Mouse (Mus musculus) ovary, postnatal 10 days (tissue): ENCODE measurements around the gene Gm40193.
A peak's percentile ranks its signal among the peaks of the same experiment; 100 is the strongest.
"Not testable (repeated sequence)": the region's sequence is repeated elsewhere in the genome, so short reads cannot be mapped to it uniquely, and the experiment has no call there.

ENCODE experiments used
- DNase-seq: peaks from one replicate; pipeline ENCODE4 v3.0.0; 2022; ENCODE audit warnings: low spot score

The Gm40193 gene

DNA sequence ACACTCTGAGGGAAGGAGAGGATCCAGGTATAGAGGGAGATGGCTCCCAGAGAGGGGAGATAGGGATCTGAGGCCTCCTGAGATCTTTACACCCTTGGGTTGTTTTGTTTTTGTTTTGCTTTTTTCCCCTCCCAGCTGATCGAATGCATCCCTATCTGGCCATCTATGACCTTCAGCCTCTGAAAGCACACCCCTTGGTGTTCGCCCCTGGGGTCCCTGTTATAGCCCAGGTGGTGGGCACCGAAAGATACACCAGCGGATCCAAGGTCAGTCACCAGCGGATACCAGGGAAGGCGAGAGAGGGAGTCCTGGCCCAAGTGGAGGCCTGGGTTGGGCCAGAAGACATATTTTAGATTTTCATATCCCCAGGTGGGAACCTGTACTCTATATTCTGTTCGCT lies 8.2 kb upstream of the Gm40193 start:
- DNase-seq, result no peak

DNA sequence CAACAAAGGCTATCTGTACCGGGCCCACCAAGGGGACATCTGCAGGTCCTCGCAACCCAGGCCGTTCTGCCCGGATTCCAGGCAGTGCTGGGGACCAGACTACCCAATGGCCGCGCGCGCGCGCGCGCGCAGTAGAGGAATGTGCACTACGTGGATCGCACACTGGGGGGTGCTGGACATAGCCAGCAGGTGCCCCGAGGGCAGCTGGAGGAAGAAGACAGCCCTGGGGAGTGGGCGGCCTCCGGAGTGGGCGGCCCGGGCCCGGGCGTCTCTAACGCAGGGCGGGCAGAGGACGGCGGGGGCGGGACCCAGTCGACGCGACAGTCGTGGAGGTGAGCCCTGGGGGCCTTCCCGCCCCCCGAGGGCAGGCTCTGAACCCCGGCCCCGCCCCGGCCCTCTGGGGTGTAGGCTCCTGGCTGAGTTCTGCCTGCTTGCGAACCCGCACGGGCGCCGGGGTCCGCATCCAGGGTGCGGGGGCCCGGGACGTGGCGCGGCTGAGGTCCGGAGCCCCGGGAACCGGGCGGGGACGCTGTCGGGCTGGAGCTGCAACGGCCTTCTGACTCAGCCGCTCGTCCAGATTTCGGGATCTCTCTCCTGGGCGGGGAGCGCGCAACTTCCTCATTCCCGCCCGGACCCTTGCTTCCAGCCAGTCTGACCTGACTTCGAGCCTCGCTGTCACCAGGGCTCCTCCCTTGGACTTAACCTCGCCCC lies 7.3 kb upstream of the Gm40193 start, which contains the start of gene Pld2:
Gene Pld2 (plus strand): TSS at position 188 of the 711 bp plus-strand sequence.
- peak; percentile 74 for DNase-seq

DNA sequence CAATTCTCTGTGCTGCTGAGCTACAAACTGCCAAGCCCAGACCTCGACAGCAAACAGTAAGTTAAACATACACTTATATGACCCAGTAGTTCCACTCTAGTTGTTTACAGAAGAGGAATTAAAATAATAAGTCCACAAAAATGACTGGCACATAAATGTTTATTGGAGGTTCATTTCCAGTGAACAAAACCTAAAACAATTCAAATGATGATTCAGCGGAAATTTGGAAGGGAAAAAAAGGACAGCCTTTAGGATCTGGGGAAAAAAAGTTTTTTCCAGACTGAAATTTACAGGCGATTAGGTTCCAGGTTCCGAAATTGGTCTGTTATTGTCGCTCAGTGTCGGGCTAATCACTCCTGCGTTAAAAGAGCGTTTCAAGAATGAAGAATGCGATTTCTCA lies 6.7 kb upstream of the Gm40193 start:
- no peak for DNase-seq

DNA sequence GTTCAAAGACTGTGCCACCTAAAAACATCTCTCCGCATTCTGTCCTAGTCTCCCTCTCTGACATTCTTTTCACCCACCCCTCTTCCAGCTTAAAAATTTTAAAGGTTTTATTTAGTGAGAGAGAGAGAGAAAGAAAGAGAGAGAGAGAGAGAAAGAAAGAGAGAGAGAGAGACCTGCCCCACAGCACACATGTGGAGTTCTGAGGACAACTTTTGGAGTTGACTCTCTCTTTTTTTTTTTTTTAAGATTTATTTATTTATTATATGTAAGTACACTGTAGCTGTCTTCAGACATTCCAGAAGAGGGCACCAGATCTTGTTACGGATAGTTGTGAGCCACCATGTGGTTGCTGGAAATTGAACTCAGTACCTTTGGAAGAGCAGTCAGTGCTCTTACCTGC lies 1.7 kb downstream of the Gm40193 start:
- DNase-seq, result not testable (repeated sequence)

DNA sequence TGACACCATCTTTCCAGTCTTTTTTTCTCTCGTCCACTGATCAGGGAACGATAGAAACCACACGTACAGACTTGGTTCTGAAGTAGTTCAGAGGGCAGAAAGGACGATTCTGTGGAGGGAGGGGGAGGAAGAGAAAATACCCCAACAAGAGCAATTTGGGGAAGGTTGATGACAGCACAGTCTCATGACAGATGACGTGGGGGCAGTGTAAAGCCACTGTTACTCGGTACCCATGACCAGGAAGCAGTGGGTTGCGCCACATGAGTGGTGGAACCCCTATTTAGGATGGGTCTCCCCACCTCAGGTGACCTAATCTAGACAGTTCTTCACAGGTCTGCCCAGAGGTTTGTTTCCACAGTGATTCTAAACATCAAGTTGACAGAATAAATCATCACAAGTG lies 4.1 kb downstream of the Gm40193 start:
- DNase-seq, result no peak

DNA sequence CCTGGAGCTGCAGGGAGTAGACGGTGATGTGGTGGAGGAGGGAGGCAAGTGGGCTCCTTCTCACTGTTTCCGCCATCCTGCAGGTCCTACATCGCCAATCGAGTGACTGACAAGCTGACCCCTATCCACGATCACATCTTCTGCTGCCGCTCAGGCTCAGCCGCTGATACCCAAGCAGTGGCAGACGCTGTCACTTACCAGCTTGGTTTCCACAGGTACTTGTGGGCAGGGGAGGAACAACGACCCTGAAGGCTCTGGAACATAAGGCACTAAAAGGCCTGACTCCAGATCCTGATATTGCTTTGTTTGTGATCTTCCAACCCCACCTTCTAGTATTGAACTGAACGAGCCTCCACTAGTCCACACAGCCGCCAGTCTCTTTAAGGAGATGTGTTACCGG lies 6.5 kb downstream of the Gm40193 start:
- no peak for DNase-seq

DNA sequence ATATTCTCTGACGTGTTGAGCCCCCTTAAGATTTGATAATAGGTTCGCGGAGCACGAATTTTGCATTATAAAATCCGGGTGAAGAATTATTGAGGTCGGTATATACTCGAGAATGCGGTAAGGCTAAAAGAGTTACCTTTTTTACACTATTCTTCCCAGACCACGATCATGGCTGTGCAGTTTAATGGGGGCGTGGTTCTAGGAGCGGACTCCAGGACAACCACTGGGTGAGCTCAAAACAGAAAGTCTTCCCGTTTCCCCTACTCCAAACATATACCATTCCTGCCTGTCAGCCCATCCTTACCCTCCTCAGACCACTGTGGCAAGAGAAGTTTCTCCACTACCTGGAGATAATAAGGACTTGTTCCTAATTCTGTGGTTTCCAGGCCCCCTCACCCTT lies 7.0 kb downstream of the Gm40193 start:
- no peak for DNase-seq

DNA sequence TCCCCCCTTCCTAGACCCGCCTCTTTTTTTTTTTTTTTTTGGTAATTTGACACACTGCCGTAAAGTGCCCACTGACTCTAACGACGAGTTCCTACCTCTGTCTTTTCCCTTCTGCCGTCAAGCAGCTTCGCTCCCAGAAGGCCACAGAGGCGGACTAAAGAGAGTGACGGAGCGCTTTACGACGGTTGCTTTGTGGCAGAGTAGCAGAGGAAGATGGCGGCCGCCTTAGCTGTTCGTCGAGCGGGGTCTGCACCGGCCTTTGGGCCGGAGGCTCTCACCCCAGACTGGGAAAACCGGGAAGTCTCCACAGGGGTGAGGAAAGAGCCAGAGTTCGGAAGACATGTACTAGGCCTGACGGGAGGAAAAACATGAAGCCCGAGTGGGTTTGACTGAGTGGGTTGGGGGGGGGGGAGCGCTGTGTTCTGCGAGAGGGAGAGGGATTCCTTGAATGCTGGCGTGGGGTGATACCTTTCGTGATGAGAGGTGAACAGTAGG lies 7.5 kb downstream of the Gm40193 start, which contains the start of gene Psmb6:
Gene Psmb6 (plus strand): TSS at position 184 of the 495 bp plus-strand sequence.
- DNase-seq, result peak; percentile 56

DNA sequence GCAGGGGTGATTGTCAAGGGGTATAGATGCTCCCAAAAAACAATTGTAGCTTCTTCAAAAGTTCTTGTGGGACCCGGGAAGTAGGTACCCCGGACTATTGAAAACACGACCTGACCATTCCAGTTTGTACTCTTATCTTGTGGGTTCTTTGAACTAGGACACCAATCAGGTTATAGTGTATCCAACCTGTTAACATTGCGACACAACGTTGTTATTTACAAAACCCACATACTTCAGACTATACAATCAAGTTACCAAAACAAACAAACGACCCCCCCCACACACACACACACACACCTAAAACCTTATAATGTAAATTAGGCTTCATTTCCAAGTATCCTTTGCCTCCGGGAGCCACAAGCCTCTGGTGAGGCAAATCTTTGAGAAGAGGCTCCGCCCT lies 8.0 kb downstream of the Gm40193 start:
- no peak for DNase-seq

DNA sequence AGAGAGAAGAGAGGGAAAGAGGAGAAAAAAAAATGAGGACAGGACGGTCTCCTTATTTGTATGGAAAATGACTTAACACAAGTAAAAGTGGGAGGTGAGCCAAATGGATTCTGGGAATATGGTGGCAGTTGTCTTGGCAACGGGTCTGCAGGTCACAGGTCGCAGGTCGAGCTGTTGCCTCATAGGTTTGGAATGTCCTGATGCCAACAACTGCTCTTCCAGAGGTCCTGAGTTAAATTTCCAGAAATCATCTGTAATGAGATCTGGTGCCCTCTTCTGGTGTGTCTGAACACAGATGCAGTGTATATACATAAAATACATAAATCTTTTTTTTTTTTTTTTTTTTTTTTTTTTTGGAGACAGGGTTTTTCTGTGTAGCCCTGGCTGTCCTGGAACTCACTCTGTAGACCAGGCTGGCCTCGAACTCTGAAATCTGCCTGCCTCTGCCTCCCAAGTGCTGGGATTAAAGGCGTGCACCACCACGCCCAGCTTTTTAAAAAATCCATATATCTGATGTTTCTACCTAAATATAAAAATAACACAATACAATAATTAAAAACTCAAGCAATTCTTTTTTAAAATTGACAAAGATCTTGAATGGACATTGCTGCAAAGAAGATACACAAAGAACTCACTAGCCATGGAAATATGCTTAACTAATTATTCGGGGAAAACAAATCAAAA lies 9.3 kb downstream of the Gm40193 start:
- DNase-seq, result not testable (repeated sequence)

DNA sequence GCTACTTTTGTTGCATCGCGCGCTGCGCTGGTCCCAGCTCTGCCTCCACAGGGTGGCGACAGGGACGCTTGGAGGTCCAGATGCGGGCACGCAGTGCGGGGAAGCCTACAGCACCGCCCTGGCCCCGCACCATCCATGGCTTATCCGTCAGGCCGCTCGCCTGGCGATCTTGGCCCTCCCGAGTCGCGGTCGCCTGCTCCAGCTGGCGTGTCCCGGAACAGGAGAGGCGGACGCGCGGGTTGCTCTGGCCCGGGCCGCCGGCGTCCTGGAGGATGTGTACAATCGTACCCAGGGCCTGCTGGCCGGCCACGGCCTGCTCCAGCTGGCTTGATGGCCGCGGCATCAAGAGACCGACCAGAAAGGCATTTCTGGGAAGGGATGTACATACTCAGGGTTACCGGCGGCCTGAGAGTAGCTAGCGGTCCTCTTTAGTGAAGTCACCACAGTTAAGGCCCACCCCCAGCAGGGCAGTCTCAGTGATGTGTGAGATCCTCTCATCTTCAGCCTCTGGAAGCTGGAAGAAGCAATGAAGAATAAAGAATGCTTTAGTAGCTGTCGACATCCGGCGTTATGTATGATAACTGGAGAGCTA lies 12.5 kb downstream of the Gm40193 start:
- no peak for DNase-seq

DNA sequence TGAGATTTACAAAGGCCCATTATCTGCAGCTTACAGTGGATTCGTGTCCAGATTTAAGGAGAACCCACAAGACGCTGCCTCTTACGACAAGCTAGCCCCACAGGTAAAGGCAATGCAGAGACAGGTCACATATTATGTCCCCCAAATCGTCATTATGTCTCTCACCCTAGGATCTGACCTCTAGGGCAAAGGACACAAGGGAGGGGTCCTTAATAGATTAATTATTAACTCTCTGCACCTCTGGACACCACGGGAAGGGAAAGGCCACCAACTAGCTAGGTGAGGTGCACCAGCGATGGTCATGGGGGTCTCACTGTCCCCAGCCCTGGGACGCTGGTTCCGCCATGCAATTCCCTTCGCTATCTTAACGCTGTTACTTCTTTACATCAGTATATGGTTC lies 13.8 kb downstream of the Gm40193 start, which contains the start of gene Gltpd2:
Gene Gltpd2 (plus strand): TSS at position 274 of the 400 bp plus-strand sequence.
- DNase-seq, result no peak

DNA sequence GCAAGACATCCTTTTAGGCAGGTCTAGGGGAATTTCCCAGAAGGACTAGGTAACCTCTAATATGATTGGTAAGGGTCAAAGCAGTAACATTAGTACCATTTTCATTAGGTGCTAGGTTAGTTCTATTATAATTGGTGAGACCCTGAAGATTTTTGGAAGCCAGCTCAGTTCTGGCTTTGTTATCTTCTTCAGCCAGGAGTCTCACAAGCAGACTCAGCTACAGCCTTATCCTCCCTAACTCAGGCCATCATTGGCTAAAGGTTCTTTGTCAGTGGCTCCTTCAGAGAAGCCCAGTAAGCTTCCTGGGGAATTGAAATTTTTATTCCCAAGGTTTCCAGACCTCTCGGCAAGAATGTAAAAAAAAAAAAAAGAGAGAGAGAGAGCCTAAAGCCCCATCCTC lies 14.3 kb downstream of the Gm40193 start:
- no peak for DNase-seq

DNA sequence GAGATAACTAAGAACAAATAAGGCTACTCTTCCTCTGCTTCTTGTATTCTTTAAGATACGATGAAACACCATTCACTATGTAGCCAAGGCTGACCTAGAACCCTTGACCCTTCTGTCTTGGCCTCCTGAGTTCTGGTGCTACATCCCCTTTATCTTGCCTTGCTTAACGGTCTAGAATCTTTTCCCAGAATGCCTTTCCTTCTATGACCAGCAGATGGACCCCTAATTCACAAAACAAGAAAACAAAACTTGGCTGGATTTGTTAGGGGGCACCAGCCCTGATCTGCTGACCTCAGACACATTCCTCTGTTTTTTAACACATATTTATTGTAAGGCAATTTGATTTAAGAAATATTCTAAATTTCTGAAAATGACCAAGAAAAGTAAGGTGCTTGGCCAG lies 16.4 kb downstream of the Gm40193 start:
- no peak for DNase-seq

DNA sequence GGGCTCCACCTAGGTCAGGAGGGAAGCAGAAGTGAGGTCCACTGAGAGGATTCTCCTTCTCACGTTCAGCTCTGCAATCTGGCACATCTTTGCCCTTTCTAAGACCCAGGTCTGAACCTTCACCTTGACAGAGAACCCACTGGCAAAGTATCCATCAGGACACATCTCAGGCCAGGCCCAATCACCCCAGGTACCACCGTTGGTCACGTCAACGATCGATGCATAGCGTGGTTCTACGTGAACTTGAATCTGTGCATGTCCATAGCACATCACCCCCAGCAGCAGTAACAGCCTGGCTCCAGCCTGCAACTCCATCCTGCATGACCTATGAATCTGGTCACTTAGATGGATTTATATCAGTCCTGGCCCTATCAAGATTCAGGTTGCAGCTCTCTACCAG lies 18.5 kb downstream of the Gm40193 start, which contains the start of gene Vmo1:
Gene Vmo1 (minus strand): TSS at position 329 of the 400 bp plus-strand sequence.
- DNase-seq, result no peak

DNA sequence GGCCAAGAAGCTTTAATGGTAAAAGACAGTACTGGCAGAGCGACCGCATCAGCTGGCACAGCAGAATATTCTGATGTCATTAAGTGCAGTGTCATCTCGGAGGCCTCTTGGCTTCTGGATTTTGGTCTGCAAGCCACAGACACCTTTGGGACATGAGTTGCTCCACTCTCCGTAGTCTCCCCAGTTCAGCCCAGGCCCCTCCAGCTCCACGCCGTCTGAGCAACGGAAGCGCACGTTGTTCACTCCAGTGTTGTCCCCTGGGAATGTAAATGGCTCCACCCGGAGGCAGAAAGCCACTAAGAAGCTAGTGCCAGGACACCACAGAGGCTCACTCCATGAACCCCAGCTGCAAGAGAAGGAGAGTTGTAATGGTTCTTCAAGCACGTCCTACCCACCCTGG lies 19.2 kb downstream of the Gm40193 start:
- no peak for DNase-seq

DNA sequence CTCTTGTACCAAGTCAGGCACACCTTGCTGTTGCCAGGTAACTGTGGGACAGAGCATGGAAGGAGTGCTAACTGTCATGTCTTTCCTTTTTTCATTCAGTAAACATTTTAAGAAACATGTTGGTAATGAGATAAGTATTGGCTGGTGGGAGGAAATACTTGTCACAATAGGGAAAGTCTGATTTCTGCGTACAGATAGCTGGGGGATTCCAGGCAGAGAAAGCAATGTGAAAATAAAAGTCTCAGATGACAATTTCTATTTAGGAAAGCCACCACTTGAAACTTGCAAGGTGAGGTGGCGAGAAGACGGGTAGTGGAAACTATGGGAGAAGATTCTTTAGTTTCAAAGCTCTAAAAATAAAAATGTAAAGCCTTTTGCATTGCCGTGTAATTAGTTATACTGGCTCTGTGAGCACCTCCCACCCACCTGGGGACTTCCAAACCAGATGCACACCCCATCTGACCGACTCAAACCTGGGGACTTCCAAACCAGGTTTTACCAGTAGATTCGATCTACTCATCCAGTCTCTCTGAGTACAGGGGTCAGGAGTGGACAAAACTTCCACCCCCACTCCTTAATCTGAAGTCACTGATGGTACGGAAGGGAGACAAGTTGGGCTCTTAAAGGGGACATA lies 19.9 kb downstream of the Gm40193 start:
- no peak for DNase-seq

DNA sequence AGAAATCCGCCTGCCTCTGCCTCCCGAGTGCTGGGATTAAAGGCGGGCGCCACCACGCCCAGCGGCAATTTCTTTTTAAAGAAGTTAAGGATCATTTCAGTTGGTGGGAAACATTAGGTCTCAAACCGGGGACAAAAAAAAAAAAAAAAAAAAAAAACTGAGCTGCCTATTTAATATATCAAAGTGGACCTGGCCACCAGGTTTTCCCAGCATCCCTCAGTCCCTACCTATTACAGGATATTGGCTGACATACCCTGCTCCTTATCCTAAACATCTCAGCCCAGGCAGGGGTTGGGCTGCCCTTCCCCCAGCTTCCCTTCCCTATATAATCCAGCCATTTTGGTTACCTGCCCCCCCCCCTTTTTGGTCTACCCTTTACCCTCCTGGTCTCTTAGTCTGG lies 20.9 kb downstream of the Gm40193 start:
- no peak for DNase-seq

DNA sequence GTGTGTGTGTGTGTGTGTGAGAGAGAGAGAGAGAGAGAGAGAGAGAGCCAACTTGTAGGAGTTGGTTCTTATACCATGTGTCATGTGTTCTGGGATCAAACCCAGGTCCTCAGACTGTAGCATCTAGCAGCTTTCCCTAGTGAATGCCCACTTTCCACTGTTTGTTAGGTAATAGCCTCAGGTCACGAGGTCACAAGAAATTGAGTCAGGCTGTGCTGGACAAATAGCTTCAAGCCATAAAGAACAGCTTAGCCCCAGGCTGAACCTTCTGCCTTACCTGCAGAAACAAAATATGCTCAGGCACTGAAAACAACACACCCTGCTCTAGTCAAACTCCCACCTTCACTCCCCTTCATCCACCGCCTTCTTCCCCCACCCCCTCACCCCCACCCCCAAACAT lies 21.5 kb downstream of the Gm40193 start:
- no peak for DNase-seq

DNA sequence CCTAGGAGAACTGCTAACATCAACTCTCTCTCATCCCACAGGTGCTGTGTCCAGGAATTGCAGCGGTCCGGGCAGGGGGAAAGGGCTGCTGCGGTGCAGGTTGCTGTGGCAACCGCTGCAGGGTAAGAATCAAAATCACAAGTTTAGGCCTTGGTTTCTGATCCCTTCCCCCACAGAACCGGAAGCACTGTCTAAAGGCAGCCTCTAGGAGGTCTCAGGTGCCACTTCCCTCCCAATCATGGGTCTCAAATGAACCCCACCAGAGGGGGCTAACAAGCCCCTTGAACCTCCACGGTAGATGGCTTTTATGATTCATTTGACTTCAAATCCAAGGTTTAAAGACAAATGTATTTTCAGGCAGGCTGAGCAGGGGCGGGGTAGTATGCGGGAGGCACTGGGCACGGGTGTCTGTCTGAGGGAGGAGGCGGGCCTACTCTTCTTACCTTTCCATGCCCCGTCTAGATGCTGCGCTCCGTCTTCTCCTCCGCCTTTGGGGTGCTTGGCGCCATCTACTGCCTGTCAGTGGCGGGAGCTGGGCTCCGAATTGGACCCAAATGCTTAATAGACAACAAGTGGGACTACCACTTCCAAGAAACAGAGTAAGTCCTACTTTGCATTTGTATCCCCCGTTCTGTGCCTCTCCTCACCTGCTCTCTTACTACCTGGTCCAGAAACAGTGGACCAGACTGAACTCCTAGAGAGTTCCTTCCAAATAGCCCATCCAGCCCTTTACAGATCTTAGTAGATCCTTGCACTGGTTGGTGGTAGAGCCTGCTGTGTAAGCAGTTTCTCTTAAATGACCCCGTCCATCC lies 22.8 kb downstream of the Gm40193 start:
- DNase-seq, result no peak

DNA sequence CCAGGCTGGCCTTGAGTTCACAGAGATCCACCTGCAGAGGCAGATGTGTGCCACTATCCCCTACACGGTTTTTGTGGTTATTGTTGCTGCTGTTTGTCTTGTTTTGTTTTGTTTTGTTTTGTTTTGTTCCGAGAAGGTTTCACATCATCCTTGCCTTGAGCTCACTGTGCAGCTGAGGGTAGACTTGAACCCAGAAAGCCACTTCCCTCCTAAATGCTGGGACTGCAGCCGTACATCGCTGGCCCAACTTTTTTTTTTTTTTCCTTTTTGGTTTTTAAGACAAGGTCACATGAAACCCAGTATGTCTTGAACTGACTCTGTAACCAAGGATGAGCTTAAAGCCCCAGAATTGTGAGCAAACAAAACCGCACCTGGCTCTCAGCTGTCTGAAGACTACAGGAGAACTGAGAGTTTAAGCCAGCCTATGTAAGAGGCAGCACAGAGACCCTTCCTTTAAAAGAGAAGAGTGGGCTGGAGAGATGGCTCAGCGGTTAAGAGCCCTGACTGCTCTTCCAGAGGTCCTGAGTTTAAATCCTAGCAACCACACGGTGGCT lies 25.7 kb downstream of the Gm40193 start:
- DNase-seq, result no peak
